Mouse (Mus musculus) macrophage (primary cell): Measurements from ENCODE around the gene Qsox2. TPM values are rescaled to one million over a fixed set of nuclear protein-coding genes. Genes with fewer than 3 reads are reported as not detected.

Experiments used
- H3K27ac ChIP-seq: fragments of 350-480 bp; formaldehyde crosslinking; 2 replicates; pipeline ENCODE4 v1.9.0; 2021
- H3K36me3 ChIP-seq: fragments of 350-480 bp; formaldehyde crosslinking; 2 replicates; pipeline ENCODE4 v1.9.0; 2021; ENCODE audit errors: inconsistent target
- H3K4me3 ChIP-seq: fragments of 350-480 bp; formaldehyde crosslinking; 2 replicates; pipeline ENCODE4 v1.9.0; 2021; ENCODE audit errors: inconsistent target
- H3K79me2 ChIP-seq: fragments of 350-480 bp; formaldehyde crosslinking; 2 replicates; pipeline ENCODE4 v1.9.0; 2021; ENCODE audit errors: inconsistent target
- WGBS: methylation state at CpG from one replicate; pipeline ENCODE4 v1.1.7; 2026; ENCODE audit warnings: inconsistent platforms; ENCODE audit not compliant: missing documents; 5-methylcytosine and 5-hydroxymethylcytosine counted together
- polyA plus RNA-seq: library from polyadenylated mRNA; stranded (reverse); fragments of 250-400 nt; gene quantifications from 3 replicates; pipeline ENCODE4 v1.2.4, GENCODE M21; 2018; ENCODE audit warnings: inconsistent platforms

Gene Qsox2
- polyA plus RNA-seq, 1 experiment from 2014 or later: 4.6 TPM

DNA sequence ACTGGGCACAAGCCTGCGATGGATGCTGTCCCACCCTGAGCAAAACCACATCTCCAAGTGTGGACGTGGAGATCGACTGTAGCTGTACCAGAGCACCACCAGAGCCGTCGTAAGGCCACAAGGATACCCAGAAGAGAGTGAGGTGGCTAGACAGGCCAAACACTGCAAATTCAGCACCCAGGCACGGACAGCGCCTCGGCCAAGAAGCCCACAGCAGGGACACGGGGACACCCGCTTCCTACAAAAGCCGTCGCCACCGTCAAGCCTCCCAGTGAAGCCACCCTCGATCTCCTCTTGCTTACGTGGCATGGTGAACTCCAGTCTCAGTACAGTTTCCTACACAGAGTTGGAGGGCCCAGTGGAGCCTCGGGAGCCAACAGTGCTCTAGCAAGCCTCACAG, 32.2 kb downstream of the Qsox2 start:
- H3K36me3 ChIP-seq: no peaks in the 10 kb centered on the region; the same call in 1 of the 2 replicates
- H3K79me2 ChIP-seq: no peaks in the 10 kb centered on the region
- WGBS: 4% methylated on average over 16 of the region's 16 CpGs
- H3K27ac ChIP-seq: no peak overlapping the region
- no peak overlapping the region for H3K4me3 ChIP-seq

- H3K4me3 ChIP-seq: no peak overlapping the region
These were observed 34.4 kb downstream of the Qsox2 start for GRCm38 (mm10) chr2:26202849-26203475.

DNA sequence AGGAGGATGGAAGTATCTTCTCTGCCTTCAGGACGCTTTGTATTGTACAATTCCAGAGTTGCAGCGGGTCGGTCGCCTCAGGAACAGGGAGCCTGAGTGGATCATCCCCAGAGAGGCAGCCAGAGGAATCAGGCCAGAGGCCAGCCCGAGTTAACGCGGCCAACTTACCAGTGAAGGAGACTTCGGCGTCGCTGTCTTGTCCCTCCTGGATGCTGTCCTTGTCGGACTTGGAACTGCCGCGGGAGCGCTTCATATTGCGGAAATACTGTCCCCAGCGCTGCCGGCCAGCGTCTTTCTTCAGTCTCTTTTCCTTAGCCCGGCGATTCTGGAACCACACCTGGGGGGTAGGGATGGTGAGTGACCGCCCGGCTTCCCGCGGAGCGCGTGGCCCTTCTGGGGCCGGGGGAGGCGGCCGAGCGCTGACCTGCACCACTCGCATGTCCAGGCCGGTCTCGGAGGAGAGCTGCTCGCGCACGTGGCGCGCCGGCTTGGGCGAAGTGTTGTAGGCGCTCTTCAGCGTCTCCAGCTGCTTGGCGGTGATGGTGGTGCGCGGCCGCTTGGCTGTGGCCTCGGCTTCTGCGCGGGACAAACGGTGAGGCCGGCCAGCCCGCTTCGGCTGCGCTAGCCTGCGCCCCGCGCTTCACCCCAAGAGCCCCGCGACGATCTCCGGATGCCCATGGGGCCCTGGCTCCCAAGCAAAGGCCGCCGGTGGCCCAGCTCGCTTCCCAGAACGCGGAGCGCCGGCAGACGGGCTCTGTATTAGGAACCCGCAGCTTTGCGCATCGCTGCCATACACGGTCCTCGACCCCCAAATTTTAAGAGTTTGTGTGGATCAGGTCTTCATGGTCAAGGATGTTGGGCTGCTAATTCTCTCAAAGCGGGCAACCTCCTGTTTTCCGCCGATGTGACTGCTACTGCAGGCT, 35.1 kb downstream of the Qsox2 start:
- H3K36me3 ChIP-seq: no peaks in the 10 kb centered on the region
- H3K27ac ChIP-seq: no peak overlapping the region
- no peaks in the 10 kb centered on the region for H3K79me2 ChIP-seq
- H3K4me3 ChIP-seq: no peak overlapping the region
- 5% methylated on average over 76 of the region's 77 CpGs for WGBS

More at GRCm38 (mm10) chr2:26202849-26203475, 34.4 kb downstream of the Qsox2 start:
- H3K36me3 ChIP-seq: no peaks in the 10 kb centered on the region
- no peaks in the 10 kb centered on the region for H3K79me2 ChIP-seq
- WGBS: 9% methylated on average over 35 of the region's 36 CpGs
- no peak overlapping the region for H3K27ac ChIP-seq

DNA sequence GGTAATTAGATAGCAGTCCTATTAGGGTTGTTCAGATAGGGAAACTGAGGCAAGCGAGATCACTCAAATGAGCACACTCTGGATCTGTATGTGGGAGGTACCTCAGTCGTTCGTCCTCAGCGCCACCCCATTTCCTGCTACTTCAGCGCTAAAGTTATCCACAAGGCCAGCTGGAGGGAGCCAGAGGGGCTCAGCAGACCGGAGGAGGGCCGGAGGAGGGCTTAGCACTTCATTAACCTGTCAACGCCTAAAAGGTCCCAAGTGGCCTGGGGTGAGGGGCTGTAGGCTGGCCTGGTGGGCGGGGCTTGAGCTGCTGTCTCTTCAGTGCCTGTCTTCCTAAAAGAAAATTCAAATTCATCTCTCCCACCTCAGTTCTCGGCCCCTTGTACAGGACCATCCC, 38.8 kb downstream of the Qsox2 start:
- WGBS: 6% methylated on average over 9 of the region's 10 CpGs
- no peak overlapping the region for H3K27ac ChIP-seq
- H3K36me3 ChIP-seq: no peaks in the 10 kb centered on the region
- no peaks in the 10 kb centered on the region for H3K79me2 ChIP-seq
- H3K4me3 ChIP-seq: no peak overlapping the region

DNA sequence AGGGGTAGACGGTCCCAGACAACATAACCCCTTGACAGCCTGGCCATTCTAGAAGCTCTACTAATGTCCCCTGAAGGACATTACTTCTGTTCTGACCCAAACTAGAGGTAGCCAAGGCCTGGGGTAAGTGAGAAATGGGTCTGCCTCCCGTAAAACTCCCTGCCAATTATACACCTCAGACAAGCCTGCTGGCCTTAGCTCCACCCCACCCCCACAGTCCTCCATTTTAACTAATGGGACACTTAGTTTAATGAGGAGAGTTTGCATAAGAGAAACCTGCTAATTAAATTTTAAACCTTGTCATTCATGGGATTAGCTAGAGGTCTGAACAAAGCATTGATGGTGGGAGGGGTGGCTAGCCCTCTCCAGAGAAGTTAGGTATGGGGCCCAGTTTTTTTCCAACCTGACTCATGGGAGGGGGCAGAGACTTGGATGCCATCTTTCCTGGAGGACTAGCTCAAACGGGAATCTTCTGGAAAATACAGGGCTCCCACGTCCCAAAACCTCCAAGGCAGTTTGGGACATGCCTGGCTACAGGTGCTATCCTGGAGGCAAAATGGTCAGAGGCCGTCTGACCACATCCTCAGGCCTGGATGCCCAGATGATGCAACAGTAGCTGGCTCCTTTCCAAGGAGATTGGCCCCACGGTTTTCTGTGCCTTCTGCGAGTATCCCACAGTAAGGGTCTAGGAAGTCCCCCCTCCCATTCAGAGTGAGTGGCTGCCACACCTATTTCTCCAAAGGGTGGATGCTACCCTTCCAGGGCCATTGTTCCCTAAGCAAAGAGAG, 42.6 kb downstream of the Qsox2 start:
- Histone ChIP-seq H3K36me3 (no peaks in the 10 kb centered on the region), H3K79me2 (no peaks in the 10 kb centered on the region), H3K4me3 (no peak overlapping the region), H3K27ac (no peak overlapping the region)
- 49% methylated on average over 7 of the region's 7 CpGs for WGBS

GRCm38 (mm10) chr2:26188517-26188916, 48.8 kb downstream of the Qsox2 start:
- Histone ChIP-seq H3K36me3 (no peaks in the 10 kb centered on the region), H3K27ac (no peak overlapping the region), H3K4me3 (no peak overlapping the region), H3K79me2 (no peaks in the 10 kb centered on the region)
- WGBS: 39% methylated on average over 5 of the region's 5 CpGs

- no peaks in the 10 kb centered on the region for H3K79me2 ChIP-seq
- WGBS: 63% methylated on average over 3 of the region's 3 CpGs
- no peak overlapping the region for H3K27ac ChIP-seq
- no peaks in the 10 kb centered on the region for H3K36me3 ChIP-seq
- H3K4me3 ChIP-seq: no peak overlapping the region
These were observed 53.0 kb downstream of the Qsox2 start for GRCm38 (mm10) chr2:26184352-26184751.

- H3K27ac ChIP-seq: no peak overlapping the region
- H3K36me3 ChIP-seq: no peaks in the 10 kb centered on the region
- WGBS: 27% methylated on average over 6 of the region's 6 CpGs
- H3K4me3 ChIP-seq: no peak overlapping the region
- no peaks in the 10 kb centered on the region for H3K79me2 ChIP-seq
These were observed 54.7 kb downstream of the Qsox2 start for GRCm38 (mm10) chr2:26182646-26183045.

DNA sequence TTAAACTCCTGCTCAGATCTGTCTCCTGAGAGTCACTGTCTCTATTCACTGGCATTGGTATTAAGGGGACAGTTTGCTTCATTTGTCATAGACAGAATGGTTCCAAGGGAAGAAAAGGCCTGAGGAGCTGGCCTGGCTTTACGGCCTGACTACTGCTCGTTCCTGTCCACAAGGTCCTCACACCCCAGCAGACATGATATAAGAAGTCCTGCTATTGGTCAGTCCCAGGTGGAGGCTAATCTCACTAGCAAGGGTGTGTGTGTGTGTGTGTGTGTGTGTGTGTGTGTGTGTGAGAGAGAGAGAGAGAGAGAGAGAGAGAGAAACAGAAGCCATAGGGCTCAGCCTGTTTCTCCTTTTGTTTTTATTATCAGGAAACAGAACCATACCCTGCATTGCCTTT, 60.1 kb downstream of the Qsox2 start:
- Histone ChIP-seq H3K4me3 (no peak overlapping the region), H3K36me3 (no peaks in the 10 kb centered on the region), H3K79me2 (no peaks in the 10 kb centered on the region), H3K27ac (no peak overlapping the region)
- WGBS: 74% methylated on average over 2 of the region's 2 CpGs

DNA sequence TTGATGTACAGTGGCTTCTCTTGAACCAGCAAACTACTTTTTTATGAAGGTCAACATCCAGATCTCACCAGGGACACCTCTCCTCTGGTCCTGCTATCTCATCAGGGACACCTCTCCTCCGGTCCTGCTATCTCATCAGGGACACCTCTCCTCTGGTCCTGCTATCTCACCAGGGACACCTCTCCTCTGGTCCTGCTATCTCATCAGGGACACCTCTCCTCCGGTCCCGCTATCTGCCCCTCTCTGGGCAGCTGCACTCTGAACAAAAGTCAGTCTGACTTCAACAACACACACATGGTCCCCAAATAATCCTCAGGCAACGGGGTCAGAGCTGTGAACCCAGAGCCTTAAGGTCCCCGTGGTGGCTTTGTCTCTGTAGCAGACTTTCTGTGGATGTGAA, 60.6 kb downstream of the Qsox2 start:
- Histone ChIP-seq H3K79me2 (no peaks in the 10 kb centered on the region), H3K4me3 (no peak overlapping the region), H3K27ac (no peak overlapping the region), H3K36me3 (no peaks in the 10 kb centered on the region)
- WGBS: 68% methylated on average over 3 of the region's 5 CpGs

- Histone ChIP-seq H3K27ac (no peak overlapping the region), H3K4me3 (no peak overlapping the region), H3K79me2 (no peaks in the 10 kb centered on the region), H3K36me3 (no peaks in the 10 kb centered on the region)
- 42% methylated on average over 4 of the region's 4 CpGs for WGBS
These were observed 62.1 kb downstream of the Qsox2 start for GRCm38 (mm10) chr2:26175191-26175590.

GRCm38 (mm10) chr2:26172166-26172565, 65.2 kb downstream of the Qsox2 start:
- Histone ChIP-seq H3K79me2 (no peaks in the 10 kb centered on the region), H3K27ac (no peak overlapping the region), H3K36me3 (no peaks in the 10 kb centered on the region), H3K4me3 (no peak overlapping the region)
- 93% methylated on average over 2 of the region's 2 CpGs for WGBS

- no peaks in the 10 kb centered on the region for H3K79me2 ChIP-seq
- no peak overlapping the region for H3K27ac ChIP-seq
- no peak overlapping the region for H3K4me3 ChIP-seq
- no peaks in the 10 kb centered on the region for H3K36me3 ChIP-seq
- WGBS: 66% methylated on average over 2 of the region's 2 CpGs
These were observed 66.9 kb downstream of the Qsox2 start for GRCm38 (mm10) chr2:26170376-26170775.

DNA sequence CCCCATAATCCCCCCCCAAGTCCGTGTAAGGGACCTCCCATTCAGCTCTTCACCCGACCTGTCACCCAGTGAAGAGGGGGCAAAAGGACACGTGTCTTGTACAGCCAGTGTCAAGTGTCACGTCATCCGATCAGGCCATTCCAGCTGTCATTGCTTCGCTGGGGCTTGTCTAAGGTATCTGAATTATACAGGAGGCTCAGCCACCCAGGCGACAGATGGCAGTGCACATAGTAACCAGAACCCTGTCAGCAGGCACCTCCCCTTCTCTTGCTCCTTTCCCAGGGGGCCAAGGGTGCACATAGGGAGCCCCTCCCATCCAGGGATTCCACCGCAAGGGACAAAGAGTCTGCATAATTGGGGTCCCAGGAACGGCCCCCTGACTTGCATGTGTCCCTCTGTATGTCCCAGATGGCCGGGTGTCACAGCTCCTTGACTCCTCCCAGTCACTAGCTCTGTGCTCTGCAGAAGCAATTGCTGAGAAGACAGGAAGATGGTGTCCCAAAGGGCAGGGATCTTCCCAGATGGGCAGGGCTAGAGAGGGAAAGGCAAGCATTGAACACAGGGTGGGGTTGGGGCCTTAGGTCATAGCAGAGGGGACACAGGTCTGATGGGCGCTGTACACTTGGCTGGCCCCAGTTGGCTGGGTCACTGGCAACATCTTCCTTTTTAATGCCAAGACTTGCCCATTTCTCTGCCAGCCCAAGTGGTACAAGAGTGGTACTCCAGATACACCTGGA, 68.3 kb downstream of the Qsox2 start:
- Histone ChIP-seq H3K4me3 (no peak overlapping the region), H3K27ac (no peak overlapping the region), H3K36me3 (no peaks in the 10 kb centered on the region), H3K79me2 (no peaks in the 10 kb centered on the region)
- 61% methylated on average over 11 of the region's 11 CpGs for WGBS
